Mouse (Mus musculus) testis, adult 2 months (tissue): ENCODE results near the gene H2-DMa. TPM values are rescaled to one million over a fixed set of nuclear protein-coding genes. Genes with fewer than 3 reads are reported as not detected.

Experiments
- H3K27ac ChIP-seq: fragments of 200-500 bp; 2 replicates; pipeline ENCODE4 v1.5.1; 2012; ENCODE audit warnings: low read depth, low read length; ENCODE audit not compliant: control insufficient read depth, insufficient read depth
- H3K27me3 ChIP-seq: fragments of 200-500 bp; 2 replicates; pipeline ENCODE4 v1.6.1; 2012; ENCODE audit warnings: mild to moderate bottlenecking, low read length, moderate library complexity; ENCODE audit not compliant: control insufficient read depth, insufficient read depth
- H3K36me3 ChIP-seq: fragments of 200-500 bp; 2 replicates; pipeline ENCODE4 v1.6.1; 2012; ENCODE audit warnings: mild to moderate bottlenecking, low read length; ENCODE audit not compliant: control insufficient read depth, insufficient read depth
- H3K4me1 ChIP-seq: fragments of 200-500 bp; 2 replicates; pipeline ENCODE4 v1.6.1; 2012; ENCODE audit warnings: low read length; ENCODE audit not compliant: control insufficient read depth, insufficient read depth
- H3K4me3 ChIP-seq: fragments of 200-500 bp; 2 replicates; pipeline ENCODE4 v1.5.1; 2012; ENCODE audit warnings: low read depth, mild to moderate bottlenecking, low read length, moderate library complexity, mixed read lengths; ENCODE audit not compliant: control insufficient read depth
- CTCF ChIP-seq: fragments of 200-500 bp; IDR thresholded peaks from 2 replicates; pipeline ENCODE4 v1.5.1; 2012; ENCODE audit warnings: low read depth, mild to moderate bottlenecking, inconsistent platforms, low read length, moderate library complexity; ENCODE audit not compliant: control insufficient read depth, insufficient read depth, insufficient replicate concordance
- POLR2A ChIP-seq: fragments of 200-500 bp; IDR thresholded peaks from 2 replicates; pipeline ENCODE4 v1.6.1; 2012; ENCODE audit warnings: low read depth, mild to moderate bottlenecking, inconsistent platforms, low read length, moderate library complexity; ENCODE audit not compliant: control insufficient read depth
- polyA plus RNA-seq: library from polyadenylated mRNA; depleted of rRNA; stranded (reverse); fragments of >200 nt; gene quantifications from 2 replicates; pipeline ENCODE4 v1.2.3, GENCODE M21; 2012

Gene H2-DMa
- polyA plus RNA-seq, 1 experiment = 33.8 TPM

GRCm38 (mm10) chr17:34096497-34097010 lies 22.8 kb upstream of the H2-DMa start:
- Histone ChIP-seq H3K4me3 (no peak overlapping the region), H3K27ac (no peak overlapping the region), H3K36me3 (no peaks in the 10 kb centered on the region), H3K4me1 (peaks cover 9% of the 10 kb centered on the region), H3K27me3 (no peaks in the 10 kb centered on the region)
- TF ChIP-seq CTCF (no peak), POLR2A (no peak)

- no peak overlapping the region for H3K27ac ChIP-seq
- no peak overlapping the region for H3K4me3 ChIP-seq
- no peaks in the 10 kb centered on the region for H3K27me3 ChIP-seq
- H3K4me1 ChIP-seq = peaks cover 11% of the 10 kb centered on the region
- TF ChIP-seq CTCF = no peak
- TF ChIP-seq POLR2A = no peak
- H3K36me3 ChIP-seq = no peaks in the 10 kb centered on the region
Measured at GRCm38 (mm10) chr17:34097272-34097671, 22.1 kb upstream of the H2-DMa start.

GRCm38 (mm10) chr17:34098709-34099479 lies 20.4 kb upstream of the H2-DMa start:
- H3K4me1 ChIP-seq = peaks cover 6% of the 10 kb centered on the region
- TF ChIP-seq POLR2A (no peak), CTCF (no peak)
- H3K4me3 ChIP-seq = no peak overlapping the region
- H3K27ac ChIP-seq = no peak overlapping the region
- no peaks in the 10 kb centered on the region for H3K27me3 ChIP-seq
- H3K36me3 ChIP-seq = no peaks in the 10 kb centered on the region

GRCm38 (mm10) chr17:34099531-34099930 lies 19.8 kb upstream of the H2-DMa start:
- H3K27ac ChIP-seq = no peak overlapping the region
- no peaks in the 10 kb centered on the region for H3K36me3 ChIP-seq
- peaks cover 2% of the 10 kb centered on the region; the same call in 1 of the 2 replicates for H3K4me1 ChIP-seq
- no peak overlapping the region for H3K4me3 ChIP-seq
- TF ChIP-seq CTCF (no peak), POLR2A (no peak)
- H3K27me3 ChIP-seq = no peaks in the 10 kb centered on the region

- Histone ChIP-seq H3K27ac (no peak overlapping the region), H3K36me3 (no peaks in the 10 kb centered on the region), H3K27me3 (no peaks in the 10 kb centered on the region), H3K4me3 (no peak overlapping the region), H3K4me1 (peaks cover 2% of the 10 kb centered on the region; the same call in 1 of the 2 replicates)
- TF ChIP-seq POLR2A (no peak), CTCF (no peak)
Measured at GRCm38 (mm10) chr17:34101185-34101584, 18.2 kb upstream of the H2-DMa start.

GRCm38 (mm10) chr17:34101604-34102032 lies 17.7 kb upstream of the H2-DMa start:
- Histone ChIP-seq H3K36me3 (no peaks in the 10 kb centered on the region), H3K4me1 (peaks cover 2% of the 10 kb centered on the region; the same call in 1 of the 2 replicates), H3K27me3 (no peaks in the 10 kb centered on the region), H3K4me3 (no peak overlapping the region), H3K27ac (no peak overlapping the region)
- no peak for TF ChIP-seq POLR2A
- peak; percentile 51; the same call in 1 of the 2 replicates for TF ChIP-seq CTCF

GRCm38 (mm10) chr17:34102831-34103230 lies 16.5 kb upstream of the H2-DMa start:
- H3K27ac ChIP-seq = no peak overlapping the region
- no peak for TF ChIP-seq POLR2A
- TF ChIP-seq CTCF = no peak
- no peaks in the 10 kb centered on the region for H3K36me3 ChIP-seq
- no peaks in the 10 kb centered on the region for H3K27me3 ChIP-seq
- H3K4me3 ChIP-seq = no peak overlapping the region
- H3K4me1 ChIP-seq = peaks cover 2% of the 10 kb centered on the region; the same call in 1 of the 2 replicates
